Mouse (Mus musculus) CD8-positive naive resting alpha-beta T cell, adult 2 months (primary cell): Measurements from ENCODE around the gene Ankrd39.
"Not testable (repeated sequence)": the region's sequence is repeated elsewhere in the genome, so short reads cannot be mapped to it uniquely, and the experiment has no call there.

Source experiments
- DNase-seq, 2 experiments: peaks; one replicate each; pipeline ENCODE4 v3.0.0; 2022; ENCODE audit warnings: low read depth in 2 of 2, low spot score in 2 of 2

Ankrd39 gene

GRCm38 (mm10) chr1:36554633-36555399, 7.6 kb upstream of the Ankrd39 start:
- no peak for DNase-seq

- DNase-seq = no peak
Observed at GRCm38 (mm10) chr1:36552506-36552905, 5.3 kb upstream of the Ankrd39 start.

- no peak for DNase-seq
Observed at GRCm38 (mm10) chr1:36551904-36552303, 4.7 kb upstream of the Ankrd39 start.

- no peak for DNase-seq
Observed at GRCm38 (mm10) chr1:36550075-36550863, 3.0 kb upstream of the Ankrd39 start.

- DNase-seq = no peak
Observed at GRCm38 (mm10) chr1:36549491-36549890, 2.2 kb upstream of the Ankrd39 start.

- DNase-seq = no peak
Observed at GRCm38 (mm10) chr1:36548771-36549170, 1.5 kb upstream of the Ankrd39 start.

- DNase-seq = no peak
Observed at GRCm38 (mm10) chr1:36547981-36548598, 845 bp upstream of the Ankrd39 start.

- DNase-seq = peak in 1 of 2 experiments; percentile 28
Observed at GRCm38 (mm10) chr1:36545845-36546600, 1.2 kb downstream of the Ankrd39 start.

GRCm38 (mm10) chr1:36545382-36545781, 1.9 kb downstream of the Ankrd39 start:
- no peak for DNase-seq

GRCm38 (mm10) chr1:36542925-36543324, 4.3 kb downstream of the Ankrd39 start:
- no peak for DNase-seq

GRCm38 (mm10) chr1:36541844-36542243, 5.4 kb downstream of the Ankrd39 start:
- DNase-seq = no peak

GRCm38 (mm10) chr1:36540807-36541206, 6.4 kb downstream of the Ankrd39 start:
- no peak for DNase-seq

GRCm38 (mm10) chr1:36540132-36540531, 7.1 kb downstream of the Ankrd39 start:
- no peak for DNase-seq

GRCm38 (mm10) chr1:36539186-36539585, 8.1 kb downstream of the Ankrd39 start, which contains the start of gene Gm42417:
TSS of gene Gm42417 (minus strand) at chr1:36539429.
- no peak for DNase-seq

GRCm38 (mm10) chr1:36538727-36539126, 8.5 kb downstream of the Ankrd39 start:
- DNase-seq = no peak

GRCm38 (mm10) chr1:36536783-36537182, 10.5 kb downstream of the Ankrd39 start, which contains the start of gene Ankrd23:
TSS of gene Ankrd23 (minus strand) at chr1:36536883.
- not testable (repeated sequence) for DNase-seq

GRCm38 (mm10) chr1:36536397-36536728, 10.9 kb downstream of the Ankrd39 start:
- no peak for DNase-seq

- DNase-seq = no peak
Observed at GRCm38 (mm10) chr1:36535477-36536396, 11.5 kb downstream of the Ankrd39 start.

- DNase-seq = no peak
Observed at GRCm38 (mm10) chr1:36534595-36535058, 12.6 kb downstream of the Ankrd39 start.

- DNase-seq = no peak
Observed at GRCm38 (mm10) chr1:36533546-36533945, 13.7 kb downstream of the Ankrd39 start.
